15 mouse cellular contexts compared by ENCODE assay signal in genomic region chr8:77310541-77310940, GRCm38 (mm10).
"Had no signal": no experiment of that assay in that cellular context is flagged by ENCODE, and none has a peak within 500 bp of the region (broad histone marks: within the 10 kb centered on the region; RNA-seq: fewer than 3 reads in every experiment).

No protein-coding gene starts in this region.

- H3K4me3 ChIP-seq: intestine, embryonic 15.5 days; limb, embryonic 12.5 days; liver, embryonic 13.5 days; lung, embryonic 15.5 days; megakaryocyte, embryonic 14.5 days; stomach, embryonic 15.5 days had no signal

- H3K9me3 ChIP-seq: intestine, embryonic 15.5 days; limb, embryonic 12.5 days; liver, embryonic 13.5 days; lung, embryonic 15.5 days; stomach, embryonic 15.5 days had no signal

- ATAC-seq: intestine, embryonic 15.5 days; liver, postnatal 0 days had no signal

- H3K27ac ChIP-seq: intestine, embryonic 15.5 days; limb, embryonic 12.5 days; liver, embryonic 13.5 days; lung, embryonic 15.5 days; macrophage; stomach, embryonic 15.5 days had no signal

- DNase-seq: kidney, adult 2 months; kidney, postnatal 25 days; liver, embryonic 13.5 days; liver, postnatal 0 days; lung, postnatal 14 days; right cerebral cortex, postnatal 14 days; thymus, adult 2 months; thymus, postnatal 25 days had no signal

- H3K4me2 ChIP-seq: intestine, embryonic 15.5 days; limb, embryonic 12.5 days; liver, embryonic 13.5 days; lung, embryonic 15.5 days; midbrain, embryonic 11.5 days; stomach, embryonic 15.5 days had no signal

- H3K4me1 ChIP-seq: limb, embryonic 12.5 days had no signal

- H3K36me3 ChIP-seq: intestine, embryonic 15.5 days; lung, embryonic 15.5 days; stomach, embryonic 15.5 days had no signal

- H3K27me3 ChIP-seq: intestine, embryonic 15.5 days; limb, embryonic 12.5 days; liver, embryonic 13.5 days; lung, embryonic 15.5 days; megakaryocyte, embryonic 14.5 days; stomach, embryonic 15.5 days had no signal

- H3K9ac ChIP-seq: intestine, embryonic 15.5 days; limb, embryonic 12.5 days; liver, embryonic 13.5 days; liver, postnatal 0 days; lung, embryonic 15.5 days; stomach, embryonic 15.5 days had no signal
